Mouse (Mus musculus): ENCODE measurements around the gene Cep152. TPM values are rescaled to one million over a fixed set of nuclear protein-coding genes. Genes with fewer than 3 reads are reported as not detected.

Gene Cep152
- 8.2 and 10.9 TPM in 2 replicates for total RNA-seq (2014; fragmentation: Nextera tagmentation)
- 21.1 and 21.6 TPM in 2 replicates for total RNA-seq (2017)

GRCm38 (mm10) chr2:125624837-125625351 lies at the start of gene Cep152:
Gene Cep152 (minus strand): TSS chr2:125625113.
- peak; percentile 96 for ATAC-seq (replicated peaks; ENCODE audit: poor library complexity, severe bottlenecking)

GRCm38 (mm10) chr2:125672957-125673631 lies 48.2 kb upstream of the Cep152 start, which contains the start of gene Eid1:
Gene Eid1 (plus strand): TSS chr2:125673095.
- peak; percentile 91 for ATAC-seq (replicated peaks; ENCODE audit: poor library complexity, severe bottlenecking)

DNA sequence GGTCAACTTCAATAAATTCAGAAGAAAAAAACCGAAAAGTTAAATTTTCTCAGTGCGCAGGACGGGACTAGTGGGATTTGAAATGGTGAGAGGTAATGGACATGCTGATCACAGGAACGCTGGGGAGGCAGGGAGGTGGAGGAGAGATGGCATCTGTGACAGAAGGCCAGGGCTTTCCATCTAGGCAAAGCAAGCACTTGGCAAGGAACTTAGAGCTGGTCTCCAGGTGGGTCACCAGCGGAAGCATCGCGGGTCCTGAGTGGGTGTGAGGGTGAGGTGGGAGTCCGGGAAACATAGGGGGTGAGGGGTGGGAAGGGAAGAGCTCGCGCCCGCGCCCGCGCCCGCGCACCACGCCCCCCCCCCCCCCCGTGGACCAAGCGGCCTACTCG lies 47.6 kb upstream of the Cep152 start:
- no peak for ATAC-seq (replicated peaks; ENCODE audit: poor library complexity, severe bottlenecking)

GRCm38 (mm10) chr2:125670846-125671245 lies 45.9 kb upstream of the Cep152 start:
- ATAC-seq (replicated peaks; ENCODE audit: poor library complexity, severe bottlenecking), result no peak

DNA sequence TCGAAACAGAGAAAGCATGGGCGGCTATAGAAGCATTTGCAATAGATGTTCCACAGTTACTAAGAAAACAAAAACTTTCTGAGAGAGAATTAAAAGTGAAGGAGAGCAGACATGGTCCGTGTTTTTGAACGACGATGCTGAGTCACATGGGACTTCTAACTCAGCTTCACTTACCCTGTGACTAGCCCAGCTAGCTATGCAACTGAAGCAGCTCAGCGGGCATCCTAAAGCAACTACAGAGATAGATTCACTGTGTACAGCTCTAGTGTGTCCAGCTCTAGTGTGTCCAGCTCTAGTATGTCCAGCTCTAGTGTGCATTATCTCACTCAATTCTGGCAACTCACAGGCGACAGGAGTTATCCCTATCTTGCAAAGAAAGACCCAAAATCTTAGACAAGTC lies 42.8 kb upstream of the Cep152 start:
- no peak for ATAC-seq (replicated peaks; ENCODE audit: poor library complexity, severe bottlenecking)

GRCm38 (mm10) chr2:125667184-125667583 lies 42.3 kb upstream of the Cep152 start:
- peak; percentile 90 for ATAC-seq (replicated peaks; ENCODE audit: poor library complexity, severe bottlenecking)

DNA sequence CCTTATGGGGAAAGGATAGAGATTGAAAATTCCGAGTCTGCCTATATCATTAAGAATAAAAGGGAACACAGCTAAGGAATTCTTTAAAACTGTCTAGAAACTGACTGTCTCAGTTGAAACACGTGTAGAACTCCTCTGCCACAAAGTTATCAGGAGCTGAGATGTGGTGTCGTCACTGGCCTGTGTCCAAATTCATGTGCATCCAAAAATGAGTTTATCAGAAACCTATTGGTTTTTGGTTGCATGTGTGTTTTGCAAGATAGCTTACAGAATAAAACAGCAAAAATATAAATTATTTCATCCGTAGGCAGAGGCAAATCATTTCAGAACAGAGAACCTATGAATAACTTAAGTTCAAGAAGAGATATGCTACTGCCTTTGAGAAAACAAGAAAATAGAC lies 41.8 kb upstream of the Cep152 start:
- no peak for ATAC-seq (replicated peaks; ENCODE audit: poor library complexity, severe bottlenecking)

GRCm38 (mm10) chr2:125665909-125666308 lies 41.0 kb upstream of the Cep152 start:
- ATAC-seq (replicated peaks; ENCODE audit: poor library complexity, severe bottlenecking), result no peak

DNA sequence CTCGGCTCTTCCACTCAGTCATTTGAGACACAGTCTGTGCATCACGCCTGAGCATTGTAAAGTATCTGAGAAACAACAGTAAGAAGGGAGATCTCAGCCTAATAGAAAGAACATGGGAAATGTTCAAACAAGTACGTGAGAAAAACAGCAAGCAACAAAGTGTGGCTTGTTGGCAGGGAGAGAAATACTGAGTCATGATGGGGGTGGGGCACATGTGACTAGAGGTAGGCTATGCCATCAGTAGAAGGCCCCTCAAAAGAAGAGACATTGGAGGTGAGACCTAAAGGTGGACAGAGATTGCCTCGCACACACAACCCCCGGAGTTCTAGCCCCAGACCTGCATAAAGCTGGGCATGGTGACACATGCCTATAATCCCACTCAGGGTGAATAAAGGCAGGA lies 40.3 kb upstream of the Cep152 start:
- no peak for ATAC-seq (replicated peaks; ENCODE audit: poor library complexity, severe bottlenecking)

DNA sequence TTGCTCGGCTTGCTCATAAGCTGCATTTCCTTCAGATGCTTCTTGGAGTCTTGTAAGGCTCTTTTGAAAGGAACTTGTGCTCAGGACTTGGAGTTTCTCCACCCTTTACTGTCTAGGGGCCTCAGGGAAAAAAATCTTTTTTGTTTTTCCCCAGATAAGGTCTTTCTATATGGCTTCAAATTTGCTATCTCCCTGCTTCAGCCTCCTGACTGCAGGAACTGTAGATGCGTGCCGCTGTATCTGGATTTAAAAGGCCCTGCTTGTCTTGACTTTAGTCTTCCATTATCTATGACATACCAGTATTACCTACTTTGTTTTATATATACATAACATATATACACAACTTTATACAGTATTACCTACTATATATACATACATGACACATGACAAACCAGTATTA lies 37.6 kb upstream of the Cep152 start:
- ATAC-seq (replicated peaks; ENCODE audit: poor library complexity, severe bottlenecking), result no peak

- no peak for ATAC-seq (replicated peaks; ENCODE audit: poor library complexity, severe bottlenecking)
Measured at GRCm38 (mm10) chr2:125661156-125661555, 36.2 kb upstream of the Cep152 start.

DNA sequence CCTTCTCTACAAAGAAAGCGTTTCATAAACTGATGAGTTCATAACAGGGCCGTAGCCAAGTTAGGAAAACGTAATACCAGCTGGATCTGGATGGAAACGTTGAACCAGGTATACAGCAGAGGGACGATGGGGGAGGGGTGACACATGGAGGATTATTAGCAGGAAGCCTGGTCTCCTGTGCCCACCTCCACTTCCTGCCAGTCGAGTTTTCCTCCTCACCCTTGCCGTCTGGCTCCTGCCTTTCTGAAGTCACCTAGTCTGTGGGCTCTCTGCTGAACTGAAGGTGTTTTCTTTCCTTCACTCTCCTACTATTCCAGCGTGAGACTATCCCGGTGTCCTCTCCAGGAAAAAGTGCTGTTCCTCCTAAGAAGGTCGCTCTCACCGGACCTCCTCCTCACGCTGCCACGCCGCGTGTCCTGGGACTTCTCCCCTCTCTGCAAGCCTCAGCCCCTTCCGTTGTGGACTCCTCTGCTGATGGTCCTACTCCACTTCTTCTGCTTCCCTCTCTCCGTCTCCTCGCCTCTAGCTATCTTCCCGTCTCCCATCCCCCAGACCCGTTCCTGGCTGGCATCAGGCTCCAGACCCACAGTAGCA lies 35.7 kb upstream of the Cep152 start:
- peak; percentile 14; the same call in 1 of the 2 replicates for ATAC-seq (replicated peaks; ENCODE audit: poor library complexity, severe bottlenecking)

GRCm38 (mm10) chr2:125659823-125660536 lies 35.1 kb upstream of the Cep152 start:
- peak; percentile 87 for ATAC-seq (replicated peaks; ENCODE audit: poor library complexity, severe bottlenecking)

DNA sequence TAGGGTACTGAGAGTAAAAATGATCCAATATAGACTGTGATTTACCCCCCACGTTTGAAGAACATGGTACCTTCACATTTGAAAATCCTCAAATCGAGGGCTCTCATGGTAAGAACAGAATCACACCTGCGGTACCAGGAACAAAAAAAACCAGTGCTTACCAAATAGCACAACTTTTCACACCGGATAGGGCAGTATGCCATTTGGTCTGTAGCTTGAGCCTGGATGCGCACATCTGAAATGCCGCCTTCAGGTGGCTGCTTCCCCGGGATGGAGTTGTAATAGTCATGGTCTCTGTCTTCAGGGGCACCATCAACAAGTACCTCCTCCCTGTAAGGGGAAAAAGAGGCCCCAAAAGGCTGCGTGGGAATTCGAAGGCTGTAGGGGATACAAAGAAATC lies 30.5 kb upstream of the Cep152 start:
- ATAC-seq (replicated peaks; ENCODE audit: poor library complexity, severe bottlenecking), result no peak

DNA sequence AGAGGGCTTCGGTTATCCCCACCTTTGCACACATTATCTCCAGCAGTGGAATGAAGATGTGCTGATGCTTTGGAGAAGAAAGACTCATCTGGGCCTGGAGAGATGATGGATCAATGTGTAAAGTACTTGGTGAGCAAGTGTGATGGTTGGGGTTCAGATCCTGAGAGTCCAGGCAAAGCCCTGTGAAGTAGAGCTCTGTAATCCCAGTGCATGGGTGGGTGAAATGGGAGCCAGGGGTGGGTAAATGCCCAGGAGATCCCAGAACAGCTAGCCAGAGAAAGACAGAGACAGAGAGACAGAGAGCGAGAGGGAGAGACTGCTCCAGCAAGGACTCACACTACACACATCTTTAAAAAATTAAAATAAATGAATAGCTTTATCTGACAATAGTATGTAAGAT lies 28.4 kb upstream of the Cep152 start:
- no peak for ATAC-seq (replicated peaks; ENCODE audit: poor library complexity, severe bottlenecking)

DNA sequence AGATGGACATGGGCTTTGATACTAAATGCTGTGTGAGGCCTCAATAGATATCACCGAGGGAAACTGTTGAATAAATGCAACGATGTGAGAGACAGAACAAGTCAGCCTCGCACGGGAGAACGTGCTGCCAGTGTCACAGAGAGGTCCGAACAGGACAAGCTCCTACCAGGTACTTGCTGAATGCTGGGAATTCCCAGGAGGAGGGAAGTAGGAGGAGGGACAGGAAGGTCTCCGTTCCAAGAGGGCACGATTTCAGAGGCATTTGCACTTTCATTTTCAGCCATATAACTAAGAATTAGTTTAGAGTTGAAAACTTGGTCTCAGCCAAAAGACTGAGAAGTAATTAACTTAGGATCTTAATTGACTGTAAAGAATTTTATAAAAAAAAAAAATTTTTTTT lies 26.6 kb upstream of the Cep152 start:
- no peak for ATAC-seq (replicated peaks; ENCODE audit: poor library complexity, severe bottlenecking)

- no peak for ATAC-seq (replicated peaks; ENCODE audit: poor library complexity, severe bottlenecking)
Measured at GRCm38 (mm10) chr2:125650742-125651352, 25.9 kb upstream of the Cep152 start.

DNA sequence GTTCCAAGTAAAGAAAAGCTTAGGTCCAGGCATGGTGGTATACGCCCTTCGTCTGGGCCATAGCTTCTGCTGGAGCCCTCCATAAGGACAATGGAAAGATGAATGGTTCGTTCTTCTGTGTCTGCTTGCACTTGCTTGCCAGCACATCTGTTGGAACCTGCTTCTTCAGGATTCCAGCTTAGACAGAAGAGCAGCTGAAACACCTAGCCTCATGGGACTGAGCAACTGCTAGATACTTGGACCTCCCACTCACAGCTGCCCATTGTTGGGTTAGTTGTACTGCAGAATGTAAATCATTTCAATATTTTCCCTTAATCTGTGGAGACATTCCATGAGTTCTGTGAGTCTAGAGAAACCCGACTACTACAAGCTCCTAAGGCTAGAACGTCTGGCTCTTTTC lies 25.1 kb upstream of the Cep152 start:
- no peak for ATAC-seq (replicated peaks; ENCODE audit: poor library complexity, severe bottlenecking)

DNA sequence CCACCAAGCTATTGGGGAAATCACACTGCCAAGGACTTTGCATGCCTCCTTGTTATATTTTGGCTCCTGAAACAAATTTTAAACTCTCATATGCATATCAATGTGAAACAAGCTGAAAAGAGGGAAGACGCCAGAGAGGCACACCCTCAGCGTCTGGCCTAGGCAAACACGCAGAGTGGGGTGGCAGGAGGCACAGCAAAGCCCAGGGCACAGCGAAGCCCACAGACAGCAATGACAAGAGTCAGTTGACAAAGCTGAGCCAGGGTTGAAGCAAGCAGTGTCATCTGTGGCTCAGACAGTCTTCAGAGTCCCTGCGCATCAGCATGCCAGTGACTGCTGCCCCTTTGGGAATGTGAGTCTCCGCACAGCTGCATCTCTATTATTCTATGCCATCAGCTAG lies 20.0 kb upstream of the Cep152 start:
- ATAC-seq (replicated peaks; ENCODE audit: poor library complexity, severe bottlenecking), result no peak

DNA sequence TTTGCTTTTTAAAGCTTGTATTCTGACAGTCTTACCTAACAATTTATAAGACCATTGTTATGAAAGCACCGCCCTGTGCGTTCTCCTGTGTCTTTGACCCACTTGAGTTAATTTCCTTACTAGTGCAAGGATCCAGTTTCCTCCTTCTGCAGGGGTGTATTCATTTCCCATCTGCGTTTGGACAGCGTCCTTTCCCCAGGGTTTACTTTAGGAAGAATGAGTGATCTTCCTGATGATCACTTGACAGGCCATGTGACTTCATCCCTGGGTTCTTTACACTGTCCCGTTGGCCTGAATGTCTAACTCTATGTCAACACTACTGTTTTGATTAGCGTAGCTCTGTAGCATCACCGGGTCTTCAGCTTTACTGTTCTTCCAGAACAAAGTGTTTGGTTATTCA lies 12.4 kb upstream of the Cep152 start:
- no peak for ATAC-seq (replicated peaks; ENCODE audit: poor library complexity, severe bottlenecking)

DNA sequence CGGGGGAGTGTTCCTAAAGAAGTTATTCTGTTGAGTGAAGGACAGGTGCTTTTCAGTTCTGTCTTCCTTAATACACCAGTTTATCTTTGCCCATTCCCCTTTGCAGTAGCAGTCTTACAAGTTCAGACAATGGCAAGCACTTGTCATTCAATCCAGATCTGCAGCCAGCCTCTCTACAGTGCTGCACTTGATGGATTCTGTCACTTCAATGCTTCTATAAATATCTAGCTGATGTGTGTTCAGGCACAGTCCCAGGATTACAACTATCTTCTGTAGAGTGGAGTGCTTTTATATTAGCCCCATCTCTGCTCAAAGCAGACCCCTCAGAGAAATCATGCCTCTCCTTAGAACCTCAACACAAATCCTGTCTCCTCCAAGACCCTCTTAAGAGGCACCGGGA lies 5.1 kb upstream of the Cep152 start:
- ATAC-seq (replicated peaks; ENCODE audit: poor library complexity, severe bottlenecking), result no peak

All from granulocyte monocyte progenitor cell, adult 5-6 weeks (primary cell).